Mouse (Mus musculus) effector memory CD4-positive, alpha-beta T cell, adult 7 months (primary cell): ENCODE measurements around the gene Nepro. TPM values are rescaled to one million over a fixed set of nuclear protein-coding genes. Genes with fewer than 3 reads are reported as not detected.

ENCODE experiments used
- polyA plus RNA-seq: library from polyadenylated mRNA; unstranded; fragments of 100-300 nt; shearing (Covaris generic); gene quantifications from one replicate; pipeline ENCODE4 v1.2.1, GENCODE M21; 2017

Nepro gene
- 8.7 TPM for polyA plus RNA-seq

DNA sequence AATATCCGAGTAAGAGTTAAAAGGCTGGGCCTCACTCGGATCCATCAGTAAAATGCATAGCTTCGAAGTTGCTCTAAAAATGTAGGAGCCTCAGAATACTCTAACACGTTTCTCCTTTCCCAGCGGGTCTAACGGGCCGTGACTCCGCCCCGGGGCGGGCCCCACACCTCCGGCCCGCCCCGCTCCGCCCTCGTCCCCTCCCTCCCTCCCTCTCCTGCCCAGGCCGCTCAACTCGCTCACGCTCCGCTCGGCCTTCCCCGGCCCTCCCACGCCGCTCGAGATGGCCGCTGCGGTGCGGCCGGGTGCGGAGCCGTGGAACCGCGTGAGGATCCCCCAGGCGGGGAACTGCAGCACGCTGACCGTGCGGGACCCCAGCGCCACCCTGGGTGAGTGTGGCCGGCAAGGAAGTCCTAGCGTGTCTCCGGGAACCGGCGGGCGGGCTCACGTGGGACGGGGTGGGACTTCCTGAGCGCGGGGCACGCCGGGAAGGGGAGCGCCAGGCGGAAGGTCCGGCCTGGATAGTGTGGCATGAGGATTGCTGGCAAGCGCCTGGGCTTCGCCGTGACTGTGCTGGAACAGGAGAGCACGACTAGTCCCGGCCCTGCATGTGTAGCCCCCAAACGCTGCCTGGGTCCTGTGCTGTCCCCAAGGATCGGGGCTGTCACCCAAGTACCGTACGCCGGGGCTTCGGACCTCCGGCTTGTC, at the start of gene Nepro:
Gene Nepro, plus strand, starts transcription at position 219 of the 705 bp plus-strand sequence.

DNA sequence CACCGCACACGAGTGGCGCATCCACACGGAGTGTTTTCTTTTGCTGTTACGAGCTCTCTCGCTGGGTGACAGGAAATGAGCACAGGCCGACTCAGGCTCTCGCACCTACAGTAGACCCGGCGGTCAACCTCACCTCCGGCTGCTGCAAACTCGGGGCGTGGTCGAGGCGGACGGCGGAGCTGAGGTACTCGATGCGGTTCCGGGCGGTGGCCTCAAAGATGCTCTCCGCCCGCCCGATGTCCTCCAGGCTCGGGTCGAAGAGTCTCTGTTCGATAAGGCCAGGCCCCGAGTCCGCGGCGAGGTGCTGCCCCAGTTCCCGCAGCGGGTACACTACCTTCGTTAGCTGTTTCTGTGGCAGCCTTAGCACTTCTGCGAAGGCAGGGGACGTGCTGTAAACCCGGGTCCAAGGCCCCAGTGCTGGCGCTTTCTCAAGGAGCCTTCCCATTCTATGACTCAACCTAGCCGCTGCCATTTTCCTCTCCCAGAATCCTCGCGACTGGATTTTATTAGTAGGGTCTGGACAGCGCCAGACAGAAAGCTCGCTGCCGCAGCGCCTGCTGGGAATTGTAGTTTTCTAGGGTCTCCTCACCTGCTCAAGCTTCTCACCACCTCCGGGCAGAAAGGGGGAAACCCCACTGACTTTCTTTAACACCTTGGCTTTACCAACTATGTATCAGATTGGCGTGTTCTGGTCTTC, 21.9 kb downstream of the Nepro start, which contains the start of gene Gtpbp8:
Gene Gtpbp8, minus strand, starts transcription at position 498 of the 697 bp plus-strand sequence.

DNA sequence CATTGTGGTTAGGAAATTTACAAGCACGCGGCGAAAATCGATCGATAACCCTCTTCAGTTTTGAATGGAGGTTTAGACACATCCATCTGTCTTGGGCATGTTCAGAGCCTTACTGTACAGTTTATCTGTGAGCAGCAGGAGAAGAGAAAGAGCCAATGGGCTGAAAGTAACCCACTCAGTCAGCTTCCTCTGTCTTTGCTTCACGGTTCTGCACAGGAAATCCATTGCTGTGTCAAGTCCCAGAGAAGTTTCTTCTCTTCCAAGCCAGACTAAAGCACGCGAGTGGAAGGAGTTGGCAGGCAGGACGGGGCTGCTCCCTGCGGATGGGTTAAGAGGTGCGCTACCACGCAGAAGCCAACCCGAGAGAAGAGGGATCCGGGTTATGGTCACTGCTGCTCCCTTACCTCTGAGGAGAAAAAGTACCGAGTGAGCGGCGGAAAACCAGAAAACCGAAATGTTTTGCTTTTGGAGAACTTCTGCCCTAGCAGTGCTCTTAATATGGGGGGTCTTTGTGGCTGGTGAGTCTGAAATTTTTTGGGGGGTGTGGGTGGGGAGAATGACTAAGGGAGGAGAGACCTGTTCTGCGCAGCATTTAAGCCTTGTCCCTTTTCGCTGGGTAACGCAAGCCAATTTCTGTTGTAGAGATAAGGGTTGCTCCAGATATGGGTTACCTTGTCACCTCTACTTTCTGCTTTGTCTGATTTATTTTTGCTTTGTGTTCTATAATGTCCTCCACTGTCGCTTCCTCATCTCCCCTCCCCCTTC, 41.6 kb downstream of the Nepro start, which contains the start of gene Cd200r1:
Gene Cd200r1, plus strand, starts transcription at position 182 of the 765 bp plus-strand sequence.

Other genes starting within 250 kb of the Nepro start
- 0.37 TPM for gene Boc, start 165.4 kb upstream of the Nepro start, polyA plus RNA-seq
- 19.7 TPM for gene Gtpbp8, start 22.1 kb downstream of the Nepro start, polyA plus RNA-seq
- gene Cd200r1, start 41.4 kb downstream of the Nepro start, polyA plus RNA-seq: 21.9 TPM
- 12.7 TPM for gene Cd200r4, start 87.4 kb downstream of the Nepro start, polyA plus RNA-seq
- gene Cd200r2, start 142.8 kb downstream of the Nepro start, polyA plus RNA-seq: not detected
- gene Cd200r3, start 219.4 kb downstream of the Nepro start, polyA plus RNA-seq: 1.3 TPM